Mouse (Mus musculus) heart, embryonic 12.5 days (tissue): ENCODE results near the gene Pml. TPM values are rescaled to one million over a fixed set of nuclear protein-coding genes. Genes with fewer than 3 reads are reported as not detected.
"Not testable (repeated sequence)": the region's sequence is repeated elsewhere in the genome, so short reads cannot be mapped to it uniquely, and the experiment has no call there.

Experiments used
- ATAC-seq: fragments of 200-750 bp; cut with Nextera tagmentation; 2 replicates; pipeline ENCODE4 v1.8.0; 2017; ENCODE audit warnings: moderate TSS enrichment, moderate library complexity; ENCODE audit not compliant: insufficient number of reproducible peaks, low FRiP score
- H3K27ac ChIP-seq: fragments of 300-500 bp; sonication (generic); 2 replicates; pipeline ENCODE4 v1.5.1; 2016; ENCODE audit warnings: mild to moderate bottlenecking, moderate library complexity; ENCODE audit not compliant: poor library complexity, severe bottlenecking
- H3K27me3 ChIP-seq: fragments of 300-500 bp; sonication (generic); replicated peaks from 2 replicates; pipeline ENCODE4 v1.6.1; 2016; ENCODE audit warnings: mild to moderate bottlenecking, moderate library complexity
- H3K36me3 ChIP-seq: fragments of 300-500 bp; sonication (generic); 2 replicates; pipeline ENCODE4 v1.6.1; 2016; ENCODE audit warnings: mild to moderate bottlenecking, moderate library complexity
- H3K4me1 ChIP-seq: fragments of 300-500 bp; sonication (generic); replicated peaks from 2 replicates; pipeline ENCODE4 v1.6.1; 2016; ENCODE audit warnings: mild to moderate bottlenecking
- H3K4me2 ChIP-seq: fragments of 300-500 bp; sonication (generic); 2 replicates; pipeline ENCODE4 v1.6.1; 2016; ENCODE audit warnings: mild to moderate bottlenecking, moderate library complexity
- H3K4me3 ChIP-seq: fragments of 300-500 bp; sonication (generic); 2 replicates; pipeline ENCODE4 v1.5.1; 2016; ENCODE audit warnings: mild to moderate bottlenecking
- H3K9ac ChIP-seq: fragments of 300-500 bp; sonication (generic); 2 replicates; pipeline ENCODE4 v1.6.1; 2016; ENCODE audit warnings: mild to moderate bottlenecking, moderate library complexity
- H3K9me3 ChIP-seq: fragments of 300-500 bp; sonication (generic); replicated peaks from 2 replicates; pipeline ENCODE4 v1.6.1; 2016; ENCODE audit warnings: mild to moderate bottlenecking, moderate library complexity
- WGBS: fragments of 180-500 bp; shearing (Covaris S2); methylation state at CpG from one replicate; pipeline ENCODE4 v1.1.7; 2016; 5-methylcytosine and 5-hydroxymethylcytosine counted together
- polyA plus RNA-seq: library from polyadenylated mRNA; unstranded; fragments of >200 nt; fragmentation: Nextera tagmentation; extraction: Ambion mirVana; gene quantifications from 2 replicates; pipeline ENCODE4 v1.2.1, GENCODE M21; 2016

The Pml gene
- polyA plus RNA-seq, 1 experiment from 2014 or later: 15.5 TPM

DNA sequence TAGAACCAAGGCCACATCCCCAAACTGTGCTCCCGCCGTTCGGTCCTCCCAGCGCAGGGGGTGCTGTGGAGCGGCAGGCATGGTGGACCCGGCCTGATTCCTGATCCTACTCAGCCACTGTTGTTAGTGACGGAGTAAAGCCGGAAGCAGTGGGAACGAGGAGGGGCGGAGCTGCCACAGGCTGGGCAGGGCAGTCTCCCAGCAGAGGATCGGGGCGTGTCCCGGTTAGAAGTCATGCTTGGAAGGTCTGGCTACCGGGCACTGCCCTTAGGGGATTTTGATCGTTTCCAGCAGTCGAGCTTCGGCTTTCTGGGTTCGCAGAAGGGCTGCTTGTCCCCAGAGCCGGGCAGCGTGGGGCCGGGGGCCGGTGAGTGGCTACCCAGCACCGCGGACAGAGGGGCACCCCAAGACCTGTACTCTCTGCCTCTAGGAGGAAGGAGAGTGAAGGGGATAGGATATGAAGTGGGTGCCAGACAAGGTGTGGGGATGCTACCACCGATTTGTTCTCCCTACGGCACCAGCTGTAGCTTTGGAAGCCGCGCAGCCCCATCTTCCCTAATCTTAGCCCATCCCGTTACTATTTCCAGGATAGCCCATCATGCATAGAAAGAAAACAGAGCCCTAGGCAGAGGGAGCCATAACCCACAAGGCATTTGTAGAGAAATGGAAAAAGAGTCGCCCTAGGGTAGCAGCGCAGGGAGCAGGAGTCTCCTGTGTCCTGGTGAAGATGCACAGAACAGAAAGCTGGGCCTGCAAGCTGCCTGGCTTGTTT, 3.6 kb upstream of the Pml start, which contains the start of gene Stoml1:
Stoml1 (plus strand) TSS at position 132 of the 772 bp plus-strand sequence.
- H3K4me3 ChIP-seq: peak within 1 kb of the TSS; percentile 65
- ATAC-seq: peak; percentile 96
- peaks cover 24% of the 10 kb centered on the region for H3K4me1 ChIP-seq
- peaks cover 25% of the 10 kb centered on the region for H3K36me3 ChIP-seq
- no peaks in the 10 kb centered on the region for H3K27me3 ChIP-seq
- peak within 1 kb of the TSS; percentile 81 for H3K4me2 ChIP-seq
- H3K9me3 ChIP-seq: no peaks in the 10 kb centered on the region
- H3K9ac ChIP-seq: peak within 1 kb of the TSS; percentile 79
- H3K27ac ChIP-seq: peak within 1 kb of the TSS; percentile 74
- WGBS: under 1% methylated on average over 31 of the region's 31 CpGs

DNA sequence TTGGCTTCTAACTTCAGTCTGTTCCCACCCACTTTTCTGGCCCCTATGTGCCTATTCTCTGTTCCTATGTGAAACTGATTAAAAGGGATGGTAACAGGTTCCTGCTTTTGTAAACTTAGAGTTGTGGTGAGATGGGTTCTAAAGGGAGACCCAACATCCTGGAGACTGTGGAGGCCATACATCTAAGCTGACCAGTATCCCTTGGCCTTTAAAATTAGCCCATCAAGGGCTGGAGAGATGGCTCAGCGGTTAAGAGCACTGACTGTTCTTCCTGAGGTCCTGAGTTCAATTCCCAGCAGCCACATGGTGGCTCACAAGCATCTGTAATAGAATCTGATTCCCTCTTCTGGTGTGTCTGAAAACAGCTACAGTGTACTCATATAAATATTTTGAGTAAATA, 1.1 kb upstream of the Pml start:
- H3K4me2 ChIP-seq, H3K27me3 ChIP-seq, H3K4me3 ChIP-seq, H3K9me3 ChIP-seq, H3K9ac ChIP-seq, H3K36me3 ChIP-seq, ATAC-seq: not testable (repeated sequence)
- 86% methylated on average over 1 of the region's 1 CpGs for WGBS
- Histone ChIP-seq H3K4me1 (peaks cover 40% of the 10 kb centered on the region), H3K27ac (0 out of 2 replicates have a peak overlapping the region, but pooled peaks have one; percentile 85)

DNA sequence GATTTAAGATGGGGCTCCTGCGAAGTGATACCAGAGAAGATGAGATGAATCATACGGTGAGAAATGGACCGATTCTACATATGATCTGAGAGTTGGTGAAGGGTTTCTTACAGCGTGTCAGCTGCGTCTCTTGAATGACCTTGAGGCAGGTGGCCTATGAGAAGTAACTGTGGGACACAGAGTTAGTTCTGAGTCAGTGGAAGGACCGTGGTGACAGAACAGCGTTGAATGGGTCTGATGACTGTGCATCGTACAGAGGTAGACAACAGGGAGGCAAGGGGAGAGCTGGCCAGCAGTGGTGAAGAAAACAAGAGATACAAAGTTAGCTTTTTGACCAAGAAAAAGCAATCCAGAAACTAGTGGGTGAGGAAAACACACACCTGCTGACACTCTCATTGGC, 736 bp upstream of the Pml start:
- peak overlapping the region; percentile 85 for H3K27ac ChIP-seq
- H3K9ac ChIP-seq: peak overlapping the region; percentile 87; the same call in 1 of the 2 replicates
- peaks cover 4% of the 10 kb centered on the region for H3K36me3 ChIP-seq
- peak overlapping the region; percentile 72 for H3K4me2 ChIP-seq
- peak overlapping the region; percentile 58; the same call in 1 of the 2 replicates for H3K4me3 ChIP-seq
- WGBS: 67% methylated on average over 8 of the region's 8 CpGs
- ATAC-seq: no peak
- no peaks in the 10 kb centered on the region for H3K9me3 ChIP-seq
- H3K27me3 ChIP-seq: no peaks in the 10 kb centered on the region
- peaks cover 40% of the 10 kb centered on the region for H3K4me1 ChIP-seq

DNA sequence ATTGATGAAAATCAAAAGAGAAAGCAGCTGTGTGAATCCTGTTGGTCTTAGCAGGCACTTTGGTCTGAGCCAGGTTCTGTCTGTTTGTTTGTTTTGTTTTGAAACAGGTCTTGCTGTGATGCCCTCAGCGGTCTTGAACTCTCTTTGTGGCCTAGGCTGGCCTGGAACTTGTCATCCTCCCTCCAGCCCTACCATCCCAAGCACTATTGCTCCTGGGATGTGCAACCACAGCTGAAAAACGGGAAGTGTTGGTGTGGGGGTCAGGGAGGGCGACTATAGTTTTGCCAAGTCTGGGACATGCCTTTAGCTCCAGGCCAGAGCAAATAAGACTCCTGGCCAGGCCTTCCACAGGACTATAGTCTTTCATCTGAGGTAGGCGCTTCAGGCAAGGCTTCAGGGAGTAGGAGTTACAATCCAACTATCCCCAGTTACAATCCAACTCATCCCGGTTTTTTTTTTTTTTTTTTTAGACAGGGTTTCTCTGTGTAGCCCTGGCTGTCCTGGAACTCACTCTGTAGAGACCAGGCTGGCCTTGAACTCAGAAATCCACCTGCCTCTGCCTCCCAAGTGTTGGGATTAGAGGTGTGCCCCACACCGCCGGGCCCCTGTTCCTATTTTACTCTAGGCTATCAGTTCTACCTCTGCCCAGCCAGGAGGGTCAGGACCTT, 706 bp downstream of the Pml start:
- Histone ChIP-seq H3K36me3 (peaks cover 6% of the 10 kb centered on the region), H3K27me3 (no peaks in the 10 kb centered on the region), H3K4me3 (peak overlapping the region; percentile 58), H3K4me2 (peak overlapping the region; percentile 72), H3K9me3 (no peaks in the 10 kb centered on the region), H3K9ac (peak overlapping the region; percentile 87), H3K27ac (peak overlapping the region; percentile 85), H3K4me1 (peaks cover 42% of the 10 kb centered on the region)
- WGBS: 25% methylated on average over 7 of the region's 7 CpGs
- ATAC-seq: no peak

DNA sequence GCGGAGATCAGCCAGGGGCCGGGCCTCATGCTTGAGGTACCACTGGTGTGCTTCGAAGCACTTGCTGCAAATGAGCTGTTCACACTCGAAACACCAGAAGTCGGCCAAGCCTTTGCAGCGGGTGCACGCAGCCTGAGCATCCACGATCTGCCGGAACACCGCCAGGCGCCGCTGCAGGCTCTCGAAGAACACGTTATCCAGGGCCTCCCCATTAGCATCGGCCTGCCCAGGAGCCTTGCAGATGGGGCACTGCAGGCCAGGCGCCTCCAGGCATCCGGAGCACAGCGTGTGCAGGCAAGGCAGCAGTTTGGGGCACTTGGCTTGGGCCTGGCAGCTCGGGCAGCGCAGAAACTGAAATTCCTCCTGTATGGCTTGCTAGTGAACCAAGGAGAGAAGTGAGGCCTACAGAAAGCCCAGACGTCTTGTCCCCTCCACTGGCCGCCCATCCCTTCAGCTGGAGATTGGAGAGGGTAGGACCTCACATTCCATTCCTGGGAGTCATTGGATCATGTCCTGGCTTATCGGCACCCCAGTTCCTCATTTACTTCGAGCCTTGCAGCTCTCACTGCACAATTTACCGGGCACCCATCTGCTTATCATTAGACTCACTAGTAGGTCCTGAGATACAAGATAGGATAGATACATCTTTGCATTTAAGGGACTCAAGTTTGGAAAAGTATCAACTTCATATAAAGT, 2.4 kb downstream of the Pml start:
- 5% methylated on average over 25 of the region's 25 CpGs for WGBS
- H3K4me3 ChIP-seq: peak overlapping the region; percentile 37
- H3K9ac ChIP-seq: peak overlapping the region; percentile 55
- no peaks in the 10 kb centered on the region for H3K9me3 ChIP-seq
- peak; percentile 78 for ATAC-seq
- peak overlapping the region; percentile 73 for H3K27ac ChIP-seq
- H3K27me3 ChIP-seq: no peaks in the 10 kb centered on the region
- H3K4me1 ChIP-seq: peaks cover 51% of the 10 kb centered on the region
- peaks cover 6% of the 10 kb centered on the region for H3K36me3 ChIP-seq
- H3K4me2 ChIP-seq: peak overlapping the region; percentile 65

DNA sequence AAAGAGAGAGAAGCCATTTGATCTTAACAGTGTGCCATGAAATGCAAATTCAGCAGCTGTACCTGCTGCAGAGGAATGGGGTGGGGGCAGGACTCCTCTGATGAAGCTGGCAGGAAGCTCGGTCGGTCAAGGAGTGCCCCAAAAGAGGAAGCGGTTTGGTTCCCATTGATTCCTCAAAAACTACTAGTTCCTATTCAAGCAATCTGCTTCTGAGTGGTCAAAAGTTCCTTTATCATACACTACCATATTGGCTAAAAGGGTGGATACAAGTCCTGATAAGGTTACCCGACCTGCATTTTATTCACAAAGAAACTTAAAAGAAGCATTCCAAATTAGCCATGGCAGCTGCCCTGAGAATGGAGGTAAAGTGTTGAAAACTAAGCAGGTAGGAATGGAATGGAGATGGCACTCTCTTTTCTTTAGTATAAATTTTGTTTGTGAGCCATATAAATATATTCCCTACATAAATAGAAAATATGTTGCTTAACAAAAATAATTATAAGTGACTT, 3.4 kb downstream of the Pml start:
- 64% methylated on average over 4 of the region's 4 CpGs for WGBS
- no peak overlapping the region for H3K4me3 ChIP-seq
- no peaks in the 10 kb centered on the region for H3K9me3 ChIP-seq
- H3K4me2 ChIP-seq: no peak overlapping the region
- no peak overlapping the region for H3K9ac ChIP-seq
- H3K27me3 ChIP-seq: no peaks in the 10 kb centered on the region
- peaks cover 6% of the 10 kb centered on the region for H3K36me3 ChIP-seq
- peaks cover 62% of the 10 kb centered on the region for H3K4me1 ChIP-seq
- no peak for ATAC-seq
- no peak overlapping the region for H3K27ac ChIP-seq

DNA sequence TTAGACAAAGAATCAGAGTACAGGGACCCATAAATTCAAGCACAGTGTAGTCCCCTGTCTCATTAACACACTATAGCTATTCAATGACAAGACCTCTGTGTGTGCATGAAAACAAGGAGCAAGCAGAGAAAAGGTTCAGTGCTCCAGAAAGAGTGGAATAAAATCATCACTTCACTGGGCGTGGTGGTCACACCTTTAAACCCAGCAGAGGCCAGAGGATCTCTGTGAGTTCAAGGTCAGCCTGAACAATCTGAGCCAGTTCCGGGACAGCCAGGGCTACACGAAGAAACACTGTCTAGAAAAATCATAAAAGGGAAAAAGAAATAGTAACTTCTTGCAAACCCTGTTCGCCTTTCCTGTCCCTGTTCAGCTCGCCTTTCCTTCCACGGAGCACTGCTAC, 5.9 kb downstream of the Pml start:
- Histone ChIP-seq H3K36me3 (peaks cover 16% of the 10 kb centered on the region), H3K4me2 (no peak overlapping the region), H3K4me1 (peaks cover 52% of the 10 kb centered on the region), H3K9ac (no peak overlapping the region), H3K27me3 (no peaks in the 10 kb centered on the region), H3K9me3 (no peaks in the 10 kb centered on the region), H3K27ac (no peak overlapping the region), H3K4me3 (no peak overlapping the region)
- WGBS: 80% methylated on average over 6 of the region's 6 CpGs
- ATAC-seq: no peak

DNA sequence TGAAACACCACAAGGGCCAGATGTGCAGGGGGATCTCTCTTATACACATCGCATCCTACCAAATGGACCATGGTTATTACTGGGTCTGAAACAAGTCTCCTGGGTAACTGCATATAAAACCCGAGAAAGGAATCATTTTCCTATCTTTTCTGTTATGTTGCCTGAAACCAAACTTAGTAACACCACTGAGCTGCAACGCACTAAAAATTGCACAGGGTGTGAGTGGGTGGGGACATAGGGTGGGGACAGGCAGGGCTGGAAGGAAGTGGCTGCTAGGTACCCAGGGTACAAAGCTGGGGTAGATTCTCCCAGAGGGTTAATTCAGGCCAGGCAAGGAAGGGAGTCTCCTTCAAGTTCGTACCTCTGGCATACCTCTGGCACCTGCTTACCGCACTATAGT, 6.9 kb downstream of the Pml start:
- 73% methylated on average over 5 of the region's 5 CpGs for WGBS
- peaks cover 47% of the 10 kb centered on the region for H3K4me1 ChIP-seq
- H3K9ac ChIP-seq: no peak overlapping the region
- H3K9me3 ChIP-seq: no peaks in the 10 kb centered on the region
- H3K27me3 ChIP-seq: no peaks in the 10 kb centered on the region
- no peak overlapping the region for H3K4me2 ChIP-seq
- no peak overlapping the region for H3K27ac ChIP-seq
- no peak overlapping the region for H3K4me3 ChIP-seq
- no peak for ATAC-seq
- H3K36me3 ChIP-seq: peaks cover 16% of the 10 kb centered on the region

DNA sequence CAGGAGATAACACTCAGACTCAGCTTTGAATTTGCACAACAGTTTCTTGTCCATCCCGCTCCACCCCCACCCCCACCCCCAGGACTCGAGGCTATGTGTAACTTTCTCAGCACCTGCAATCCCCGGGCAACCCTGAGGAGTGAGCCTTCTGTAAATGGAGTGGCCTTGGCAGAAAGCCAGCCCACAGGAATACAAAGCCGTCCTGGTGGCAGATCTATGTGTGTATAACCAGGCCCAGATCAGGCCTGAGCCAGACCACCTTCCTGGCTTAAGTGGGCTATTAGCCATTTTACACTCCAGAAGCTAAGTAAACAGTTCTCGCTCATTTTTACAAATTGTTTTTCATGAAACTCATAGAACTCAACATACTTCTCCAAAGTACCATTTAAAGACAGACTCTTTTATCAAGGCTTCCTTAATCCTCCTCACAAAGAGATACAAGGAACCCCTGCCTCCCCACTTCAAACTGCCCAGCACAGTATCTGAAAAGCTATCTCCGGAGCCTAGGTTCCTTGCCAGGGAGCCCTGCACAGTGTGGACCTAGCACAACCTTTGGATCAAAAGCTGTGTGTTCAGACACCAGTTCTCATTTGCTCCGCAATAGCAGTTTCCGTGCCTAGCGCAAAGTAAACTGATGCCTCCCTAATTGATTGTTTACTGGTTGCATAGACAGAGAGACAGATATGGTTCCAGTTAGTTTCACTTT, 7.7 kb downstream of the Pml start:
- ATAC-seq: peak; percentile 35; the same call in 1 of the 2 replicates
- 51% methylated on average over 9 of the region's 9 CpGs for WGBS
- no peaks in the 10 kb centered on the region for H3K27me3 ChIP-seq
- no peaks in the 10 kb centered on the region for H3K9me3 ChIP-seq
- peak overlapping the region; percentile 34; the same call in 1 of the 2 replicates for H3K4me2 ChIP-seq
- H3K4me3 ChIP-seq: no peak overlapping the region
- H3K36me3 ChIP-seq: peaks cover 16% of the 10 kb centered on the region
- H3K27ac ChIP-seq: peak overlapping the region; percentile 81
- H3K4me1 ChIP-seq: peaks cover 41% of the 10 kb centered on the region
- no peak overlapping the region for H3K9ac ChIP-seq

DNA sequence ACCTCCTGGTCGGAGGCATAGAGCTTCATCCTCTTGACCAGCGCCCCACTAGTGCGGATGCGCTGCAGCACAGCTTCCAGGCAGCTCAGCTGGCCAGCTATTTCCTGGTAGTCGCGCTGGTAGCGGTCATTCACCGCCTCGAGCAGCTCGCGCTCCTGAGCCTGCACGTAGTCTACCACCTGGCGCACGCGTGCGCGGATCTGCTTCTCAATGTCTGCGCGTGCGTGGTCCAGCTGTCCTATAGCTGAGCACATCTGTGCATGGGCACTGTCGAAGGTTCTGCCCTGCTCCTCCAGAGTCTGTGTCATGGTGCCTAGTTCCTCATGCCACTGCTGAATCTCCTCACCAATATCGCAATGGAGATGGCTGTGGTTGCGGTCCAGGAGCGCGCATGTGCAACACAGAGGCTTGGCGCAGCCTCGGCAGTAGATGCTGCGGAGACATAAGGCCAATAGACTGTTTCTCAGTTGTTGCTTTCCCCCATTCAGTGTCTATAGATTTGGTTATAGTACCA, 15.0 kb downstream of the Pml start:
- peaks cover 57% of the 10 kb centered on the region for H3K36me3 ChIP-seq

More for the DNA sequence above, 15.0 kb downstream of the Pml start:
- Histone ChIP-seq H3K4me1 (peaks cover 18% of the 10 kb centered on the region), H3K4me2 (no peak overlapping the region), H3K4me3 (no peak overlapping the region), H3K27me3 (no peaks in the 10 kb centered on the region), H3K9ac (no peak overlapping the region), H3K27ac (no peak overlapping the region), H3K9me3 (no peaks in the 10 kb centered on the region)
- no peak for ATAC-seq
- 95% methylated on average over 28 of the region's 28 CpGs for WGBS
